Mouse (Mus musculus) thymus, postnatal 4 days (tissue): ENCODE measurements around the gene Fut7.

ENCODE experiments used
- DNase-seq: peaks from one replicate; pipeline ENCODE4 v3.0.0; 2021

Fut7 gene

DNA sequence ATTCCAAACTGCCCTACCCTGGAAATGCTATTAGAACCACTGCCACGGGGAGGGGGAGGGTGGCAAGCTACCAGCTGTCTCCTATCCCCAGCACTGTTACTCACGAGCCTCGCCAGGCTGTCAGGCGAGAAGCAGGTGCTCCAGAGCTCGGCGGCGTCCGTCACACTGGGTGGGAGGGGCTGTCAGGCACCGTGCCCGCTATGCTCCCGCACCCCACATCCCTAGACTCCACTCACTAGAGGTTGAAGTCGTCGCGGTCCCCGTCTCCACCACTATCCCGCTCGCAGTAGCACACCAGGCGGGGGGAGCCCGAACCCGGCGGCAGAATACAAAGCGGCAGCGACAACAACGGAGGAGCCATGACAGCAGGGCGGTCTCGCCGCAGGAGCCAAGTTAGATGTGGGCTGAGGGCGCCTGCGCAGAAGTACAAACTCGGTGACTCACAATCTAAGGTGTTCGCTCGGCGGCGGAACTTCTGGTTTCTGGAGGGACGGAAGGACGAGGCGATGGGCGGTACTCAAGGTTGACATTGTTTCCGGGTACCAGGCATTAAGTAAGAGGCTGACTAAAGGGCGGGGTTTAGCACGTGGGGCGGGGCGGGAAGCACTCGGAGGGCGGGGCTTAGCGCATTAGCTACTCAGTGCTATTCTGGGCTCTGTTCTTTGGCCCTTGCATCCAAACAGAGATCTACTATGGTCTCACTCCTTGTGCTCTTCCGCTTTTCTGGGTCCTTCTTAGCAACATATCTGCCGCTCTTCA, 37.7 kb downstream of the Fut7 start, which contains the start of gene Paxx:
Paxx (minus strand) TSS at position 544 of the 759 bp plus-strand sequence.
- peak; percentile 95 for DNase-seq

DNA sequence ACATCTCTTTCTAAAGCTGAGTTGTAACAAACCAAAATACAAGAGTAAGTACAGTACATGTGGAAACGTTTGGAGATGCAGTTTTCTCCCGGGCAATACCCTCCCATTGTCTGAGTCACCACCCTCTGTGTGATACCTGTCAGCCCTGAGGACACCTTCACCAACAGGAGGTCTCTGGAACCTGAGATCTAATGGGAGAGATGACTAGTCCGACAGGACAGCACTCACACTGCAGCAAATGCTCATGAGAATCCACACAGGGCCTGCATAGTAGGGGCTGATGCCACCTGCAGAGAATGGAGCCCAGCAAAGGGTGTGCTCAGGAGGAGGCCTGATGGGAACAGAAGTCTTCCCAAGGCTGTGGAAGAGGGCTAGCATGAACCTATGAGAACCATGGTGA, 38.3 kb downstream of the Fut7 start:
- no peak for DNase-seq

- no peak for DNase-seq
These were observed 40.6 kb downstream of the Fut7 start for GRCm38 (mm10) chr2:25463630-25464029.

GRCm38 (mm10) chr2:25465256-25465655, 42.2 kb downstream of the Fut7 start:
- DNase-seq = no peak

- peak; percentile 78 for DNase-seq
These were observed 43.0 kb downstream of the Fut7 start for GRCm38 (mm10) chr2:25465816-25466635.

DNA sequence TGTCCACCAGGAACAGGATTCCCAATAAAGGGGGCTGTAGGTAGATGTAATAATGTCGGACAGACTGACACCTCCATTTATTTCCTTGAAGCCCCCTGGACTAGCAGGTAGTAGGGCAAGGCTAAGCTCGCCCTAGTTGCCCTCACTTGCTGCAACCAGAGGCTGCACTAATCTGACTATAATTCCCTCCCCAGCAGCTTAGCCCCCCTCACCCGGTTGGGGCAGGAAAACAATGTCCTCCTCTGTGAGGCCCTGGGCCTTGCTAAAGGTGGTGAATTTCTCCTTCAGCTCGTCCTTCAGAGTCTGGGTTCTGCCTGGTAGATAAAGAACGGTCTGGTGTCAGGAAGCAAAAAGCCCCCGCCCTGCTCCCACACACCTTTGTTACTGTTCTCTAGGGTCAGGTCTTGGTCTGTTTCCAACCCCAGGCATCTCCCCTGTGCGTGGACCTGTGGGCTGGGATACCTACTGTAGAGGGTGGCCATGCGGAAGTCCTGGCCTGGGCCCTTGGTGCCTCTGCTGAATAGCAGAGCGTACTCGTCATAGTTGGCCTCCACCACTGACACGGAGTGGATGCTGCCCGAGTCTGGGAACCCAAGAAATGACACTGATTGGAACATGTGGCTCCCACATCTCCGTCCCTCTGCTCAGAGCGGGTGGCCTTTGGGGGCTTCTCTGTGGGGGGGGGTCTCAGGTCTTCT, 44.7 kb downstream of the Fut7 start:
- DNase-seq = no peak

- DNase-seq = no peak
These were observed 46.2 kb downstream of the Fut7 start for GRCm38 (mm10) chr2:25468962-25469915.

- DNase-seq = no peak
These were observed 46.9 kb downstream of the Fut7 start, which contains the start of gene Ptgds for GRCm38 (mm10) chr2:25469969-25470368. Gene Ptgds (minus strand): TSS chr2:25470046.

- DNase-seq = no peak
These were observed 49.5 kb downstream of the Fut7 start for GRCm38 (mm10) chr2:25472550-25472949.
